Mouse (Mus musculus) lung, postnatal 0 days (tissue): Measurements from ENCODE around the gene Polr3e.

Experiments used
- CTCF ChIP-seq: IDR thresholded peaks from 2 replicates; pipeline ENCODE4 v1.5.1; 2016; ENCODE audit warnings: antibody characterized with exemption, mild to moderate bottlenecking
- EP300 ChIP-seq: IDR thresholded peaks from 2 replicates; pipeline ENCODE4 v1.6.1; 2016; ENCODE audit warnings: antibody characterized with exemption, mild to moderate bottlenecking, control low read depth

- TF ChIP-seq CTCF (no peak), EP300 (no peak)
Observed at GRCm38 (mm10) chr7:120879972-120880371, 37.6 kb upstream of the Polr3e start.
